27 mouse cellular contexts compared by ENCODE assay signal in the genomic region with DNA sequence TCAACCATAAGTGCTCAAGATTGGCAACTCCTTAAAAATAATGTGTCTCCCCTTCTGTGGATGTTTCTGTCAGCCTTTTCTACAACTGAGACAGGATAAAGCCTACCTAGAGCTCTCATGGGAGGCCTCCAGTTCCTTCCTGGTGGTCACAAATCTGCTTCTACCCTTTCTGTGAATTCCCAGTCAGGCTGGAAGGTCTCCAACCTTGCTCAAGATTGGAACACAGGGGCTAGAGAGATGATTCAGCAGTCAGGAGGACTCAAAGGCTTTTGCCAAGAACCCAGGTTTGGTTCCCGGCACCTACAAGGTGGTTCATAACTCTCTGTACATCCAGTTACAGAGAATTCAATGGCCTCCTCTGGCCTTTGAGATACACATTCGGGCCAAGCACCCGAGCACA. TPM values are rescaled to one million over a fixed set of nuclear protein-coding genes. Genes with fewer than 3 reads are reported as not detected.
"Had no signal": no experiment of that assay in that cellular context is flagged by ENCODE, and none has a peak within 500 bp of the region (broad histone marks: within the 10 kb centered on the region; RNA-seq: fewer than 3 reads in every experiment).

No protein-coding gene starts in this region.

- H3K4me3 ChIP-seq: left cerebral cortex, adult 2 months; limb, embryonic 12.5 days; limb, embryonic 13.5 days; limb, embryonic 15.5 days; liver, embryonic 12.5 days; liver, embryonic 13.5 days; liver, embryonic 15.5 days; lung, embryonic 15.5 days; megakaryocyte, embryonic 14.5 days; midbrain, embryonic 10.5 days; midbrain, embryonic 12.5 days; midbrain, embryonic 13.5 days; midbrain, embryonic 15.5 days; myocyte had no signal

- H3K27me3 ChIP-seq: limb, embryonic 12.5 days; limb, embryonic 13.5 days; limb, embryonic 15.5 days; lung, embryonic 15.5 days; midbrain, embryonic 13.5 days; midbrain, embryonic 15.5 days had no signal

- H3K27ac ChIP-seq: left cerebral cortex, adult 2 months; limb, embryonic 12.5 days; limb, embryonic 13.5 days; limb, embryonic 15.5 days; liver, embryonic 12.5 days; liver, embryonic 13.5 days; liver, embryonic 14.5 days; liver, embryonic 15.5 days; lung, embryonic 15.5 days; macrophage; midbrain, embryonic 10.5 days; midbrain, embryonic 12.5 days; midbrain, embryonic 13.5 days; midbrain, embryonic 15.5 days had no signal

- H3K9me3 ChIP-seq: limb, embryonic 12.5 days; limb, embryonic 13.5 days; limb, embryonic 15.5 days; liver, embryonic 12.5 days; liver, embryonic 13.5 days; liver, embryonic 15.5 days; lung, embryonic 15.5 days; megakaryocyte, embryonic 14.5 days; midbrain, embryonic 10.5 days; midbrain, embryonic 12.5 days; midbrain, embryonic 13.5 days; midbrain, embryonic 15.5 days had no signal

- DNase-seq: left cerebral cortex, postnatal 4 days; liver; liver, embryonic 13.5 days; liver, postnatal 0 days; lung, adult 18-20 months; lung, adult 2 months; lung, embryonic 14.5 days; lung, postnatal 10 days; lung, postnatal 14 days; lung, postnatal 36 days; lung, postnatal 4 days; midbrain, embryonic 14.5 days had no signal

- H3K36me3 ChIP-seq: limb, embryonic 12.5 days; limb, embryonic 13.5 days; limb, embryonic 15.5 days; liver, embryonic 12.5 days; liver, embryonic 13.5 days; liver, embryonic 15.5 days; lung, embryonic 15.5 days; midbrain, embryonic 10.5 days; midbrain, embryonic 12.5 days; midbrain, embryonic 13.5 days; midbrain, embryonic 15.5 days had no signal

RNA-seq across cellular contexts. Expression of a gene that starts 24.9 kb away (rescaled TPM):
- polyA plus RNA-seq: macrophage had no signal
